Mouse (Mus musculus): ENCODE results near the gene Plekhg5. TPM values are rescaled to one million over a fixed set of nuclear protein-coding genes. Genes with fewer than 3 reads are reported as not detected.

Plekhg5 gene
- total and polyA plus RNA-seq, 3 experiments: 0.05 to 2.1 (median 1.1) TPM

DNA sequence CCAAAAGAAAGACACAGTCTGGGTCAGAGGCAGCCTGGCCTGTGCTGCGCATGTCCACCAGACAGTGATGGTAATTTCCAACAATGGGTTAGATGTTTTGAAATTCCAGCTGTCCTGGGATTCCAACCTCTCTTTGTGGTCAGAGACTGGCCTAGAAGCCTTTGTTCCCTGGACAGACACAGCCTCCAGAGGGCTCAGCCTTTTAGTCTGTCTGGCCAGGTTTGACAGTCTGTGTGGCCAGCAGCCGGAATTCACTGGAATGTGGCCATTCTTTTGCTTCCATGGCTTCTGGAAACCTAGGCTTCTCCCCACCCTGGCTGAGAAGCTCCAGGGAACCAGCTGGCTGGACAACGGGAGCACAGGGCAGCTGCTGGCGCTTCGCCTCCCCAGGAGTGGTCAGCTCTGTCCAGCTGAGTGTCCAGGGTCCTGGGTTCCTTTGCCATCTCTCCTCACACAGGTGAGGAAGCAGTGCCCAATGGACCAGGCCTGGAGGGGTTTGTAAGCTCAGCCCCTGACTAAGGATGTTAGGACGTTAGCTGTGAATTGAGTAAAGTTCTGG, 4.1 kb upstream of the Plekhg5 start:
- no peaks in the 10 kb centered on the region for H3K79me2 ChIP-seq (replicated peaks; ENCODE audit: control insufficient read depth, extremely low read depth, insufficient read depth, poor library complexity, severe bottlenecking)

GRCm38 (mm10) chr4:152069245-152069644, 3.1 kb upstream of the Plekhg5 start:
- Histone ChIP-seq H3K27ac (ENCODE audit: insufficient read depth, low read depth) (no peak overlapping the region), H3K79me2 (replicated peaks; ENCODE audit: control insufficient read depth, extremely low read depth, insufficient read depth, poor library complexity, severe bottlenecking) (no peaks in the 10 kb centered on the region), H3K9me3 (replicated peaks; ENCODE audit: low read length) (peaks cover under 1% of the 10 kb centered on the region), H3K9ac (ENCODE audit: insufficient read depth, low read depth) (no peak overlapping the region), H3K4me3 (replicated peaks in 1 of 3; ENCODE audit: low read depth in 2 of 3, low read length in 2 of 3, poor library complexity in 1 of 3) (no peak overlapping the region), H3K27me3 (replicated peaks) (no peaks in the 10 kb centered on the region), H3K4me2 (ENCODE audit: insufficient read depth, low read depth, poor library complexity, severe bottlenecking) (no peak overlapping the region), H3K4me1 (ENCODE audit: control insufficient read depth in 1 of 2, insufficient read depth in 2 of 2) (peaks cover 4 to 7% of the 10 kb centered on the region in 2 experiments; a peak in 3 of 4 replicates), H3K36me3 (replicated peaks in 1 of 2; ENCODE audit: control insufficient read depth in 1 of 2, insufficient read depth in 1 of 2, low read length in 1 of 2) (peaks cover 0 to 7% of the 10 kb centered on the region in 2 experiments)
- no peak for DNase-seq (ENCODE audit: extremely low read depth)
- in situ Hi-C loops (cut with MboI; ENCODE audit: low pct_ligation_motif_present, low pct_unique_long_range_greater_than_20kb, low sequenced_read_pairs): no loop called here
- TF ChIP-seq NELFE (IDR thresholded peaks at IDR 0.05; ENCODE audit: low read depth, low read length) (no peak), MYC (IDR thresholded peaks at IDR 0.05; ENCODE audit: low read depth, low read length) (no peak), HCFC1 (IDR thresholded peaks at IDR 0.05; ENCODE audit: low read depth, low read length) (no peak), JUN (IDR thresholded peaks at IDR 0.05; ENCODE audit: insufficient read depth, low read depth, low read length) (no peak), MAZ (IDR thresholded peaks at IDR 0.05; ENCODE audit: low read depth, low read length) (no peak), GABPA (IDR thresholded peaks at IDR 0.05; ENCODE audit: insufficient replicate concordance, low read depth, low read length) (no peak), RAD21 (IDR thresholded peaks at IDR 0.05; ENCODE audit: low read depth, low read length) (no peak), MEF2A (IDR thresholded peaks at IDR 0.05; ENCODE audit: borderline replicate concordance, low read depth, low read length) (no peak), ELF1 (IDR thresholded peaks at IDR 0.05; ENCODE audit: low read depth, low read length) (no peak), PAX5 (IDR thresholded peaks at IDR 0.05; ENCODE audit: low read length) (no peak), USF2 (conservative IDR thresholded peaks at IDR 0.05; ENCODE audit: low read depth, low read length) (no peak)
- dilution Hi-C loops (cut with MboI; ENCODE audit: extremely low pct_ligation_motif_present, extremely low pct_unique_long_range_greater_than_20kb, low sequenced_read_pairs): no loop called here

More for the DNA sequence above, 4.1 kb upstream of the Plekhg5 start:
- in situ Hi-C loops (cut with MboI; ENCODE audit: low pct_ligation_motif_present, low pct_unique_long_range_greater_than_20kb, low sequenced_read_pairs) (no loop called here), dilution Hi-C loops (cut with MboI; ENCODE audit: extremely low pct_ligation_motif_present, extremely low pct_unique_long_range_greater_than_20kb, low sequenced_read_pairs) (no loop called here)
- peaks cover 0 to 7% of the 10 kb centered on the region in 2 experiments for H3K36me3 ChIP-seq (replicated peaks in 1 of 2; ENCODE audit: control insufficient read depth in 1 of 2, insufficient read depth in 1 of 2, low read length in 1 of 2)
- H3K4me1 ChIP-seq (ENCODE audit: control insufficient read depth in 1 of 2, insufficient read depth in 2 of 2): peaks cover 4 to 7% of the 10 kb centered on the region in 2 experiments; a peak in 3 of 4 replicates
- no peak for TF ChIP-seq MEF2A (IDR thresholded peaks at IDR 0.05; ENCODE audit: borderline replicate concordance, low read depth, low read length)
- TF ChIP-seq ELF1 (IDR thresholded peaks at IDR 0.05; ENCODE audit: low read depth, low read length): no peak
- TF ChIP-seq CHD2 (IDR thresholded peaks at IDR 0.05; ENCODE audit: low read length): no peak
- no peak for TF ChIP-seq USF1 (IDR thresholded peaks at IDR 0.05; ENCODE audit: low read depth, low read length)
- TF ChIP-seq IRF4 (IDR thresholded peaks at IDR 0.05; ENCODE audit: low read depth, low read length): no peak
- no peak for TF ChIP-seq KAT2A (IDR thresholded peaks at IDR 0.05; ENCODE audit: insufficient replicate concordance, low read length)
- H3K9ac ChIP-seq (ENCODE audit: insufficient read depth, low read depth): no peak overlapping the region
- H3K4me2 ChIP-seq (ENCODE audit: insufficient read depth, low read depth, poor library complexity, severe bottlenecking): no peak overlapping the region
- no peak for DNase-seq (ENCODE audit: extremely low read depth)
- no peak overlapping the region for H3K4me3 ChIP-seq (replicated peaks in 1 of 3; ENCODE audit: low read depth in 2 of 3, low read length in 2 of 3, poor library complexity in 1 of 3)
- no peaks in the 10 kb centered on the region for H3K27me3 ChIP-seq (replicated peaks)
- H3K27ac ChIP-seq (ENCODE audit: insufficient read depth, low read depth): no peak overlapping the region
- no peaks in the 10 kb centered on the region for H3K9me3 ChIP-seq (replicated peaks; ENCODE audit: low read length)
